Comparison of ENCODE assay signal across 8 mouse cellular contexts in the genomic region with DNA sequence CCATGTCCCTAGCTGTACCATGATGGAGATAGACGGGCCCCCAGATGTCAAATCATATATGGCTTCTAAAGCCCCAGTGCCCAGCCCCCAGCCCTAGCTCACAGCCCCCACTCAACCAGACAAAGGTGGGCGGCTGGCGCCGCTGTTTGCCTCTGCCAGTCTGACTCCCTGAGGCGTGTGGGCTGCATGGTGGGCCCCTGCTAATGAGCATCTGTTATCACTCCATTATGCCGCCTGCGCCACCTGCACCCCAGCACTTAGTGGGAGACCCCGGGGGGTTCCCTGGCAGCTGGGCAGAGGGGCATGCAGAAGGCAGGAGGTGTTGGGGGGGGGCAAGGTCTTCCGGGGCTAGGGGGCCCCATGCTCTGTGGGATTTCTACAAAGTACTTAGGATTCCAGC. TPM values are rescaled to one million over a fixed set of nuclear protein-coding genes. Genes with fewer than 3 reads are reported as not detected.
DNase-seq lines count a peak whose midpoint lies in the region; ATAC-seq lines count a peak whose summit lies in the region.
"Had no signal": no experiment of that assay in that cellular context is flagged by ENCODE, and none has a peak within 500 bp of the region (broad histone marks: within the 10 kb centered on the region; RNA-seq: fewer than 3 reads in every experiment).

No protein-coding gene starts in this region.

- WGBS in hindbrain, embryonic 10.5 days = 54% methylated on average over 9 of the region's 9 CpGs
- 19% methylated on average over 9 of the region's 9 CpGs for WGBS in liver, embryonic 15.5 days (ENCODE audit: insufficient replicate concordance)

- peaks cover 99% of the 10 kb centered on the region for H3K4me1 ChIP-seq in megakaryocyte, embryonic 14.5 days
- peaks cover 58% of the 10 kb centered on the region for H3K4me1 ChIP-seq in hindbrain, embryonic 10.5 days (replicated peaks)
- peaks cover 99% of the 10 kb centered on the region for H3K4me1 ChIP-seq in liver, embryonic 15.5 days (replicated peaks)

- no peak for DNase-seq in hindbrain, embryonic 10.5 days (ENCODE audit: low spot score)
- DNase-seq in thymus, postnatal 36 days = peak; percentile 42 to 69
- DNase-seq in urinary bladder, adult 18-20 months (ENCODE audit: low spot score in 2 of 2) = no peak
- no peak for DNase-seq in urinary bladder, postnatal 36 days (ENCODE audit: low spot score in 2 of 2)

- H3K9ac ChIP-seq in liver, embryonic 15.5 days = peak overlapping the region; percentile 51; the same call in 1 of the 2 replicates

- peak overlapping the region; percentile 67 for H3K27ac ChIP-seq in hindbrain, embryonic 10.5 days
- no peak overlapping the region for H3K27ac ChIP-seq in liver, embryonic 15.5 days (replicated peaks)

- ATAC-seq in megakaryocyte, adult 5-6 weeks (ENCODE audit: poor library complexity, severe bottlenecking) = no peak
- ATAC-seq in liver, embryonic 15.5 days (ENCODE audit: insufficient read depth) = no peak
- ATAC-seq: inflammation-experienced regulatory T-cells, adult 6 months had no signal

- peak overlapping the region; percentile 91 for H3K4me3 ChIP-seq in megakaryocyte, embryonic 14.5 days (replicated peaks)
- H3K4me3 ChIP-seq in hindbrain, embryonic 10.5 days = no peak overlapping the region
- peak overlapping the region; percentile 50 for H3K4me3 ChIP-seq in liver, embryonic 15.5 days (replicated peaks)

- peaks cover 3% of the 10 kb centered on the region for H3K27me3 ChIP-seq in megakaryocyte, embryonic 14.5 days (replicated peaks)
- peaks cover 40% of the 10 kb centered on the region for H3K27me3 ChIP-seq in hindbrain, embryonic 10.5 days (ENCODE audit: insufficient read depth, poor library complexity, severe bottlenecking)
- H3K27me3 ChIP-seq in liver, embryonic 15.5 days = peaks cover 14% of the 10 kb centered on the region

- H3K4me2 ChIP-seq in liver, embryonic 15.5 days = peak overlapping the region; percentile 75

- H3K9me3 ChIP-seq in megakaryocyte, embryonic 14.5 days = no peaks in the 10 kb centered on the region
- H3K9me3 ChIP-seq in hindbrain, embryonic 10.5 days = no peaks in the 10 kb centered on the region
- no peaks in the 10 kb centered on the region for H3K9me3 ChIP-seq in liver, embryonic 15.5 days (replicated peaks)

- H3K36me3 ChIP-seq in megakaryocyte, embryonic 14.5 days (replicated peaks; ENCODE audit: low read length) = no peaks in the 10 kb centered on the region
- no peaks in the 10 kb centered on the region for H3K36me3 ChIP-seq in hindbrain, embryonic 10.5 days
- no peaks in the 10 kb centered on the region for H3K36me3 ChIP-seq in liver, embryonic 15.5 days (replicated peaks)

RNA-seq across cellular contexts. Expression of a gene that starts 3.6 kb away (rescaled TPM):
- polyA plus RNA-seq in megakaryocyte, embryonic 14.5 days (2012; ENCODE audit: insufficient read depth, low replicate concordance) = 388 and 1,147 TPM in 2 replicates
- 7.3 and 7.8 TPM in 2 replicates for total RNA-seq in megakaryocyte, adult 5-6 weeks (2015)
- total RNA-seq in megakaryocyte, adult 5-6 weeks (2017) = 2.8 and 14.0 TPM in 2 replicates
- 101 and 186 TPM in 2 replicates for polyA plus RNA-seq in hindbrain, embryonic 10.5 days (2016; fragmentation: Nextera tagmentation; extraction: Ambion mirVana)
- 45.2 and 46.1 TPM in 2 replicates for polyA plus RNA-seq in liver, embryonic 15.5 days (2015; fragmentation: Nextera tagmentation; extraction: Ambion mirVana)

RNA-seq across cellular contexts. Expression of a gene that starts 39.4 kb away (rescaled TPM):
- 111 and 126 TPM in 2 replicates for polyA plus RNA-seq in megakaryocyte, embryonic 14.5 days (2012; ENCODE audit: insufficient read depth, low replicate concordance)
- 15.5 and 21.6 TPM in 2 replicates for total RNA-seq in megakaryocyte, adult 5-6 weeks (2015)
- 28.8 and 38.7 TPM in 2 replicates for total RNA-seq in megakaryocyte, adult 5-6 weeks (2017)
- polyA plus RNA-seq in hindbrain, embryonic 10.5 days (2016; fragmentation: Nextera tagmentation; extraction: Ambion mirVana) = 3.2 and 3.5 TPM in 2 replicates
- 8.3 and 9.3 TPM in 2 replicates for polyA plus RNA-seq in liver, embryonic 15.5 days (2015; fragmentation: Nextera tagmentation; extraction: Ambion mirVana)

RNA-seq across cellular contexts. Expression of a gene that starts 54.6 kb away (rescaled TPM):
- polyA plus RNA-seq in megakaryocyte, embryonic 14.5 days (2012; ENCODE audit: insufficient read depth, low replicate concordance) = 1.2 and 1.8 TPM in 2 replicates
- total RNA-seq in megakaryocyte, adult 5-6 weeks (2015) = 0.58 and 2.4 TPM in 2 replicates
- total RNA-seq in megakaryocyte, adult 5-6 weeks (2017) = 0.45 and 1.2 TPM in 2 replicates
- 0.22 and 0.68 TPM in 2 replicates for polyA plus RNA-seq in hindbrain, embryonic 10.5 days (2016; fragmentation: Nextera tagmentation; extraction: Ambion mirVana)
- 0.25 TPM in 2 replicates for polyA plus RNA-seq in liver, embryonic 15.5 days (2015; fragmentation: Nextera tagmentation; extraction: Ambion mirVana)

Comparison
In these comparisons a context has a peak if more than half of its experiments do, and no peak if none do; other contexts are left out.
1. DNase-seq: peak in thymus, postnatal 36 days (2 of 2); none in hindbrain, embryonic 10.5 days (single experiment), urinary bladder, adult 18-20 months (0 of 2) and urinary bladder, postnatal 36 days (0 of 2).
2. RNA of a gene that starts 39.4 kb away (polyA plus RNA-seq): 111 to 126 TPM in megakaryocyte, embryonic 14.5 days; 8.3 to 9.3 TPM in liver, embryonic 15.5 days and 3.2 to 3.5 TPM in hindbrain, embryonic 10.5 days; every median in the first group is over 10 times any median in the second.